Mouse (Mus musculus) limb, embryonic 15.5 days (tissue): ENCODE data around the gene Mlxipl. TPM values are rescaled to one million over a fixed set of nuclear protein-coding genes. Genes with fewer than 3 reads are reported as not detected.
A peak's percentile ranks its signal among the peaks of the same experiment; 100 is the strongest.

Experiments used
- ATAC-seq: fragments of 200-750 bp; cut with Nextera tagmentation; 2 replicates; pipeline ENCODE4 v1.8.0; 2017; ENCODE audit warnings: low read depth, moderate TSS enrichment; ENCODE audit not compliant: insufficient number of reproducible peaks, low FRiP score, low TSS enrichment
- H3K27ac ChIP-seq: fragments of 300-500 bp; sonication (generic); 2 replicates; pipeline ENCODE4 v1.5.1; 2015; ENCODE audit warnings: moderate library complexity, mild to moderate bottlenecking, inconsistent platforms
- H3K27me3 ChIP-seq: fragments of 300-500 bp; sonication (generic); 2 replicates; pipeline ENCODE4 v1.6.1; 2015; ENCODE audit warnings: inconsistent platforms
- H3K36me3 ChIP-seq: fragments of 300-500 bp; sonication (generic); 2 replicates; pipeline ENCODE4 v1.6.1; 2015; ENCODE audit warnings: inconsistent platforms
- H3K4me1 ChIP-seq: fragments of 300-500 bp; sonication (generic); 2 replicates; pipeline ENCODE4 v1.6.1; 2015; ENCODE audit warnings: inconsistent platforms
- H3K4me2 ChIP-seq: fragments of 300-500 bp; sonication (generic); 2 replicates; pipeline ENCODE4 v1.6.1; 2015; ENCODE audit warnings: mild to moderate bottlenecking, inconsistent platforms
- H3K4me3 ChIP-seq: fragments of 300-500 bp; sonication (generic); 2 replicates; pipeline ENCODE4 v1.5.1; 2015; ENCODE audit warnings: mild to moderate bottlenecking, inconsistent platforms
- H3K9ac ChIP-seq: fragments of 300-500 bp; sonication (generic); 2 replicates; pipeline ENCODE4 v1.6.1; 2015; ENCODE audit warnings: inconsistent platforms
- H3K9me3 ChIP-seq: fragments of 300-500 bp; sonication (generic); 2 replicates; pipeline ENCODE4 v1.6.1; 2016; ENCODE audit warnings: inconsistent platforms
- WGBS: fragments of 180-500 bp; shearing (Covaris S2); methylation state at CpG from one replicate; pipeline ENCODE4 v1.1.7; 2015; 5-methylcytosine and 5-hydroxymethylcytosine counted together
- polyA plus RNA-seq: library from polyadenylated mRNA; unstranded; fragments of >200 nt; fragmentation: Nextera tagmentation; extraction: Ambion mirVana; gene quantifications from 2 replicates; pipeline ENCODE4 v1.2.1, GENCODE M21; 2015

Mlxipl gene
- polyA plus RNA-seq, 1 experiment from 2014 or later: 0.86 TPM

GRCm38 (mm10) chr5:135120753-135121152 is 31.1 kb downstream of the Mlxipl start:
- no peak overlapping the region for H3K4me3 ChIP-seq
- H3K36me3 ChIP-seq: no peaks in the 10 kb centered on the region
- H3K27me3 ChIP-seq: peaks cover 17% of the 10 kb centered on the region
- peaks cover 5% of the 10 kb centered on the region; the same call in 1 of the 2 replicates for H3K4me1 ChIP-seq
- no peak overlapping the region for H3K4me2 ChIP-seq
- no peak overlapping the region for H3K9ac ChIP-seq
- WGBS: 58% methylated on average over 4 of the region's 4 CpGs
- ATAC-seq: no peak
- no peak overlapping the region for H3K27ac ChIP-seq
- H3K9me3 ChIP-seq: no peaks in the 10 kb centered on the region

GRCm38 (mm10) chr5:135126121-135126520 is 36.4 kb downstream of the Mlxipl start:
- H3K4me2 ChIP-seq: no peak overlapping the region
- no peak overlapping the region for H3K27ac ChIP-seq
- H3K4me3 ChIP-seq: no peak overlapping the region
- H3K4me1 ChIP-seq: no peaks in the 10 kb centered on the region
- no peak overlapping the region for H3K9ac ChIP-seq
- H3K36me3 ChIP-seq: no peaks in the 10 kb centered on the region
- WGBS: 56% methylated on average over 6 of the region's 6 CpGs
- no peak for ATAC-seq
- peaks cover 14% of the 10 kb centered on the region for H3K27me3 ChIP-seq
- no peaks in the 10 kb centered on the region for H3K9me3 ChIP-seq

- Histone ChIP-seq H3K27me3 (peaks cover 9% of the 10 kb centered on the region), H3K36me3 (no peaks in the 10 kb centered on the region), H3K4me1 (no peaks in the 10 kb centered on the region), H3K9me3 (no peaks in the 10 kb centered on the region), H3K4me3 (no peak overlapping the region), H3K27ac (no peak overlapping the region), H3K9ac (no peak overlapping the region), H3K4me2 (no peak overlapping the region)
- no peak for ATAC-seq
- WGBS: 73% methylated on average over 6 of the region's 6 CpGs
These were observed 38.0 kb downstream of the Mlxipl start for GRCm38 (mm10) chr5:135127669-135128068.

- Histone ChIP-seq H3K36me3 (no peaks in the 10 kb centered on the region), H3K4me3 (no peak overlapping the region), H3K27ac (no peak overlapping the region), H3K9ac (no peak overlapping the region), H3K4me2 (no peak overlapping the region), H3K4me1 (peaks cover 13% of the 10 kb centered on the region), H3K9me3 (no peaks in the 10 kb centered on the region), H3K27me3 (peaks cover 28% of the 10 kb centered on the region)
- ATAC-seq: no peak
- 88% methylated on average over 4 of the region's 4 CpGs for WGBS
These were observed 40.1 kb downstream of the Mlxipl start for GRCm38 (mm10) chr5:135129747-135130146.

GRCm38 (mm10) chr5:135133736-135134405 is 44.2 kb downstream of the Mlxipl start:
- ATAC-seq: peak; percentile 15; the same call in 1 of the 2 replicates
- H3K9ac ChIP-seq: no peak overlapping the region
- no peaks in the 10 kb centered on the region for H3K36me3 ChIP-seq
- peak overlapping the region; percentile 15 for H3K4me3 ChIP-seq
- H3K4me1 ChIP-seq: peaks cover 13% of the 10 kb centered on the region
- peaks cover 33% of the 10 kb centered on the region for H3K27me3 ChIP-seq
- H3K4me2 ChIP-seq: peak overlapping the region; percentile 41
- no peak overlapping the region for H3K27ac ChIP-seq
- H3K9me3 ChIP-seq: no peaks in the 10 kb centered on the region
- 4% methylated on average over 26 of the region's 26 CpGs for WGBS

GRCm38 (mm10) chr5:135134534-135134933 is 44.8 kb downstream of the Mlxipl start:
- Histone ChIP-seq H3K9ac (no peak overlapping the region), H3K4me1 (peaks cover 13% of the 10 kb centered on the region), H3K27ac (no peak overlapping the region), H3K27me3 (peaks cover 33% of the 10 kb centered on the region), H3K4me3 (peak overlapping the region; percentile 15), H3K9me3 (no peaks in the 10 kb centered on the region), H3K36me3 (no peaks in the 10 kb centered on the region), H3K4me2 (peak overlapping the region; percentile 41)
- no peak for ATAC-seq
- WGBS: 5% methylated on average over 8 of the region's 8 CpGs

GRCm38 (mm10) chr5:135139881-135140280 is 50.2 kb downstream of the Mlxipl start:
- WGBS: 49% methylated on average over 2 of the region's 2 CpGs
- ATAC-seq: no peak
- Histone ChIP-seq H3K27me3 (peaks cover 5% of the 10 kb centered on the region; the same call in 1 of the 2 replicates), H3K9me3 (no peaks in the 10 kb centered on the region), H3K9ac (no peak overlapping the region), H3K27ac (no peak overlapping the region), H3K36me3 (no peaks in the 10 kb centered on the region), H3K4me1 (no peaks in the 10 kb centered on the region), H3K4me2 (no peak overlapping the region), H3K4me3 (no peak overlapping the region)

GRCm38 (mm10) chr5:135144469-135144868 is 54.8 kb downstream of the Mlxipl start:
- no peak overlapping the region for H3K27ac ChIP-seq
- WGBS: 54% methylated on average over 4 of the region's 4 CpGs
- no peak overlapping the region for H3K4me2 ChIP-seq
- no peaks in the 10 kb centered on the region for H3K9me3 ChIP-seq
- peaks cover 7% of the 10 kb centered on the region; the same call in 1 of the 2 replicates for H3K4me1 ChIP-seq
- H3K36me3 ChIP-seq: no peaks in the 10 kb centered on the region
- no peak overlapping the region for H3K4me3 ChIP-seq
- no peak for ATAC-seq
- no peak overlapping the region for H3K9ac ChIP-seq
- no peaks in the 10 kb centered on the region for H3K27me3 ChIP-seq

- no peak overlapping the region for H3K9ac ChIP-seq
- no peaks in the 10 kb centered on the region for H3K9me3 ChIP-seq
- H3K27me3 ChIP-seq: no peaks in the 10 kb centered on the region
- no peak overlapping the region for H3K4me2 ChIP-seq
- H3K27ac ChIP-seq: no peak overlapping the region
- H3K4me3 ChIP-seq: no peak overlapping the region
- H3K4me1 ChIP-seq: peaks cover 10% of the 10 kb centered on the region
- no peaks in the 10 kb centered on the region for H3K36me3 ChIP-seq
- 84% methylated on average over 3 of the region's 3 CpGs for WGBS
- ATAC-seq: no peak
These were observed 55.8 kb downstream of the Mlxipl start for GRCm38 (mm10) chr5:135145532-135145931.

GRCm38 (mm10) chr5:135145955-135146354 is 56.3 kb downstream of the Mlxipl start:
- Histone ChIP-seq H3K4me1 (peaks cover 12% of the 10 kb centered on the region), H3K27me3 (no peaks in the 10 kb centered on the region), H3K36me3 (no peaks in the 10 kb centered on the region), H3K4me3 (no peak overlapping the region), H3K27ac (no peak overlapping the region), H3K4me2 (no peak overlapping the region), H3K9ac (no peak overlapping the region), H3K9me3 (no peaks in the 10 kb centered on the region)
- no peak for ATAC-seq

GRCm38 (mm10) chr5:135148715-135149052 is 59.0 kb downstream of the Mlxipl start:
- WGBS: under 1% methylated on average over 13 of the region's 13 CpGs
- Histone ChIP-seq H3K4me3 (peak overlapping the region; percentile 87), H3K9me3 (no peaks in the 10 kb centered on the region), H3K27me3 (no peaks in the 10 kb centered on the region), H3K27ac (peak overlapping the region; percentile 97), H3K4me2 (peak overlapping the region; percentile 60), H3K36me3 (peaks cover 14% of the 10 kb centered on the region), H3K4me1 (peaks cover 13% of the 10 kb centered on the region), H3K9ac (peak overlapping the region; percentile 39; the same call in 1 of the 2 replicates)
- 0 out of 2 replicates have a peak, but pooled peaks have one; percentile 0 for ATAC-seq

GRCm38 (mm10) chr5:135149053-135149819 is 59.5 kb downstream of the Mlxipl start, which contains the start of gene Tbl2:
Gene Tbl2, plus strand, starts transcription at chr5:135149657.
- Histone ChIP-seq H3K9me3 (no peaks in the 10 kb centered on the region), H3K27ac (peak within 1 kb of the TSS; percentile 97), H3K27me3 (no peaks in the 10 kb centered on the region), H3K4me3 (peak within 1 kb of the TSS; percentile 87), H3K36me3 (peaks cover 19% of the 10 kb centered on the region), H3K9ac (peak within 1 kb of the TSS; percentile 80), H3K4me1 (peaks cover 13% of the 10 kb centered on the region), H3K4me2 (peak within 1 kb of the TSS; percentile 60)
- ATAC-seq: peak; percentile 99
- under 1% methylated on average over 58 of the region's 63 CpGs for WGBS
